Mouse (Mus musculus): ENCODE results near the gene Plin3. TPM values are rescaled to one million over a fixed set of nuclear protein-coding genes. Genes with fewer than 3 reads are reported as not detected.

Plin3 gene
- polyA plus RNA-seq (2015; fragmentation: Nextera tagmentation; extraction: Ambion mirVana), result 94.2 and 114 TPM in 2 replicates

GRCm38 (mm10) chr17:56292531-56293222 lies at the start of gene Plin3:
TSS of gene Plin3 (minus strand) at chr17:56292873.
- Histone ChIP-seq H3K27me3 (no peaks in the 10 kb centered on the region), H3K36me3 (no peaks in the 10 kb centered on the region), H3K9ac (no peak within 1 kb of the TSS), H3K4me1 (peaks cover 35% of the 10 kb centered on the region), H3K27ac (peak within 1 kb of the TSS; percentile 98), H3K9me3 (no peaks in the 10 kb centered on the region), H3K4me3 (no peak within 1 kb of the TSS), H3K4me2 (no peak within 1 kb of the TSS)
- WGBS, result 85% methylated on average over 4 of the region's 4 CpGs
- no peak for ATAC-seq (ENCODE audit: insufficient number of reproducible peaks, low FRiP score, low TSS enrichment, low read depth)

GRCm38 (mm10) chr17:56340717-56341116 lies 48.0 kb upstream of the Plin3 start:
- no peak overlapping the region for H3K27ac ChIP-seq
- ATAC-seq (ENCODE audit: insufficient number of reproducible peaks, low FRiP score, low TSS enrichment, low read depth), result no peak
- H3K4me2 ChIP-seq, result no peak overlapping the region
- H3K4me3 ChIP-seq, result no peak overlapping the region
- H3K27me3 ChIP-seq, result no peaks in the 10 kb centered on the region
- 0 out of 2 replicates have a peak, but pooled peaks cover 3% of the 10 kb centered on the region for H3K36me3 ChIP-seq
- H3K9ac ChIP-seq, result no peak overlapping the region
- peaks cover 5% of the 10 kb centered on the region for H3K4me1 ChIP-seq
- no peaks in the 10 kb centered on the region for H3K9me3 ChIP-seq

GRCm38 (mm10) chr17:56338909-56339308 lies 46.2 kb upstream of the Plin3 start:
- Histone ChIP-seq H3K4me1 (peaks cover 10% of the 10 kb centered on the region), H3K4me2 (no peak overlapping the region), H3K4me3 (no peak overlapping the region), H3K36me3 (peaks cover 6% of the 10 kb centered on the region; the same call in 1 of the 2 replicates), H3K9ac (no peak overlapping the region), H3K27me3 (no peaks in the 10 kb centered on the region), H3K27ac (no peak overlapping the region), H3K9me3 (no peaks in the 10 kb centered on the region)
- ATAC-seq (ENCODE audit: insufficient number of reproducible peaks, low FRiP score, low TSS enrichment, low read depth), result no peak
- 54% methylated on average over 4 of the region's 4 CpGs for WGBS

GRCm38 (mm10) chr17:56337791-56338190 lies 45.1 kb upstream of the Plin3 start:
- Histone ChIP-seq H3K27me3 (no peaks in the 10 kb centered on the region), H3K9ac (no peak overlapping the region), H3K4me1 (peaks cover 17% of the 10 kb centered on the region), H3K9me3 (no peaks in the 10 kb centered on the region), H3K36me3 (peaks cover 6% of the 10 kb centered on the region; the same call in 1 of the 2 replicates), H3K27ac (no peak overlapping the region), H3K4me3 (no peak overlapping the region), H3K4me2 (no peak overlapping the region)
- no peak for ATAC-seq (ENCODE audit: insufficient number of reproducible peaks, low FRiP score, low TSS enrichment, low read depth)
- 89% methylated on average over 6 of the region's 6 CpGs for WGBS

- H3K4me3 ChIP-seq, result no peak overlapping the region
- H3K9me3 ChIP-seq, result no peaks in the 10 kb centered on the region
- no peaks in the 10 kb centered on the region for H3K27me3 ChIP-seq
- H3K27ac ChIP-seq, result no peak overlapping the region
- no peak overlapping the region for H3K9ac ChIP-seq
- 52% methylated on average over 4 of the region's 4 CpGs for WGBS
- no peak overlapping the region for H3K4me2 ChIP-seq
- peaks cover 6% of the 10 kb centered on the region; the same call in 1 of the 2 replicates for H3K36me3 ChIP-seq
- no peak for ATAC-seq (ENCODE audit: insufficient number of reproducible peaks, low FRiP score, low TSS enrichment, low read depth)
- H3K4me1 ChIP-seq, result peaks cover 17% of the 10 kb centered on the region
Measured at GRCm38 (mm10) chr17:56337190-56337589, 44.5 kb upstream of the Plin3 start.

- H3K9ac ChIP-seq, result no peak overlapping the region
- H3K27me3 ChIP-seq, result no peaks in the 10 kb centered on the region
- H3K4me2 ChIP-seq, result no peak overlapping the region
- no peak for ATAC-seq (ENCODE audit: insufficient number of reproducible peaks, low FRiP score, low TSS enrichment, low read depth)
- WGBS, result 38% methylated on average over 8 of the region's 8 CpGs
- no peak overlapping the region for H3K4me3 ChIP-seq
- H3K9me3 ChIP-seq, result no peaks in the 10 kb centered on the region
- H3K36me3 ChIP-seq, result peaks cover 6% of the 10 kb centered on the region; the same call in 1 of the 2 replicates
- H3K4me1 ChIP-seq, result peaks cover 40% of the 10 kb centered on the region
- H3K27ac ChIP-seq, result no peak overlapping the region
Measured at GRCm38 (mm10) chr17:56332987-56333386, 40.3 kb upstream of the Plin3 start.

- Histone ChIP-seq H3K9ac (no peak overlapping the region), H3K27ac (no peak overlapping the region), H3K9me3 (no peaks in the 10 kb centered on the region), H3K36me3 (peaks cover 6% of the 10 kb centered on the region; the same call in 1 of the 2 replicates), H3K4me3 (no peak overlapping the region), H3K4me2 (no peak overlapping the region), H3K27me3 (no peaks in the 10 kb centered on the region), H3K4me1 (peaks cover 49% of the 10 kb centered on the region)
- ATAC-seq (ENCODE audit: insufficient number of reproducible peaks, low FRiP score, low TSS enrichment, low read depth), result no peak
Measured at GRCm38 (mm10) chr17:56331256-56331655, 38.6 kb upstream of the Plin3 start.

GRCm38 (mm10) chr17:56330345-56330744 lies 37.7 kb upstream of the Plin3 start:
- H3K4me1 ChIP-seq, result peaks cover 49% of the 10 kb centered on the region
- ATAC-seq (ENCODE audit: insufficient number of reproducible peaks, low FRiP score, low TSS enrichment, low read depth), result no peak
- H3K4me3 ChIP-seq, result no peak overlapping the region
- H3K9me3 ChIP-seq, result no peaks in the 10 kb centered on the region
- no peak overlapping the region for H3K9ac ChIP-seq
- no peak overlapping the region for H3K27ac ChIP-seq
- 66% methylated on average over 3 of the region's 3 CpGs for WGBS
- H3K27me3 ChIP-seq, result no peaks in the 10 kb centered on the region
- H3K36me3 ChIP-seq, result peaks cover 6% of the 10 kb centered on the region; the same call in 1 of the 2 replicates
- H3K4me2 ChIP-seq, result no peak overlapping the region

GRCm38 (mm10) chr17:56329267-56329666 lies 36.6 kb upstream of the Plin3 start:
- H3K9ac ChIP-seq, result no peak overlapping the region
- no peak overlapping the region for H3K4me3 ChIP-seq
- no peaks in the 10 kb centered on the region for H3K36me3 ChIP-seq
- no peaks in the 10 kb centered on the region for H3K27me3 ChIP-seq
- H3K27ac ChIP-seq, result no peak overlapping the region
- H3K4me1 ChIP-seq, result peaks cover 49% of the 10 kb centered on the region
- H3K9me3 ChIP-seq, result no peaks in the 10 kb centered on the region
- ATAC-seq (ENCODE audit: insufficient number of reproducible peaks, low FRiP score, low TSS enrichment, low read depth), result no peak
- H3K4me2 ChIP-seq, result no peak overlapping the region

- peaks cover 16% of the 10 kb centered on the region for H3K36me3 ChIP-seq
- no peaks in the 10 kb centered on the region for H3K9me3 ChIP-seq
- H3K4me1 ChIP-seq, result peaks cover 39% of the 10 kb centered on the region
- peak overlapping the region; percentile 95 for H3K4me3 ChIP-seq
- WGBS, result under 1% methylated on average over 67 of the region's 67 CpGs
- H3K4me2 ChIP-seq, result peak overlapping the region; percentile 77
- peak; percentile 2; the same call in 1 of the 2 replicates for ATAC-seq (ENCODE audit: insufficient number of reproducible peaks, low FRiP score, low TSS enrichment, low read depth)
- peak overlapping the region; percentile 97 for H3K27ac ChIP-seq
- H3K9ac ChIP-seq, result peak overlapping the region; percentile 91
- H3K27me3 ChIP-seq, result no peaks in the 10 kb centered on the region
Measured at GRCm38 (mm10) chr17:56326153-56327147, 33.8 kb upstream of the Plin3 start.

- peak; percentile 100 for ATAC-seq (ENCODE audit: insufficient number of reproducible peaks, low FRiP score, low TSS enrichment, low read depth)
- WGBS, result under 1% methylated on average over 57 of the region's 57 CpGs
- H3K4me1 ChIP-seq, result peaks cover 31% of the 10 kb centered on the region
Measured at GRCm38 (mm10) chr17:56325450-56326152, 32.9 kb upstream of the Plin3 start, which contains the start of gene Kdm4b. TSS of gene Kdm4b (plus strand) at chr17:56326062.

More at GRCm38 (mm10) chr17:56325450-56326152, 32.9 kb upstream of the Plin3 start, which contains the start of gene Kdm4b:
- peaks cover 23% of the 10 kb centered on the region for H3K36me3 ChIP-seq
- H3K27me3 ChIP-seq, result no peaks in the 10 kb centered on the region
- H3K27ac ChIP-seq, result peak within 1 kb of the TSS; percentile 97
- H3K4me2 ChIP-seq, result peak within 1 kb of the TSS; percentile 77
- H3K4me3 ChIP-seq, result peak within 1 kb of the TSS; percentile 95
- no peaks in the 10 kb centered on the region for H3K9me3 ChIP-seq
- peak within 1 kb of the TSS; percentile 91 for H3K9ac ChIP-seq

All from limb, embryonic 15.5 days (tissue).